Mouse (Mus musculus) c-Kit-negative CD71-positive TER-119-positive erythroid progenitor cells, embryonic 14.5 days (primary cell): ENCODE data around the gene Dynlt1b.
A peak's percentile ranks its signal among the peaks of the same experiment; 100 is the strongest.
"Not testable (repeated sequence)": the region's sequence is repeated elsewhere in the genome, so short reads cannot be mapped to it uniquely, and the experiment has no call there.

Source experiments
- DNase-seq: peaks from one replicate; pipeline ENCODE4 v3.0.0-alpha.2; 2013; ENCODE audit warnings: low read depth, low spot score

Gene Dynlt1b

DNA sequence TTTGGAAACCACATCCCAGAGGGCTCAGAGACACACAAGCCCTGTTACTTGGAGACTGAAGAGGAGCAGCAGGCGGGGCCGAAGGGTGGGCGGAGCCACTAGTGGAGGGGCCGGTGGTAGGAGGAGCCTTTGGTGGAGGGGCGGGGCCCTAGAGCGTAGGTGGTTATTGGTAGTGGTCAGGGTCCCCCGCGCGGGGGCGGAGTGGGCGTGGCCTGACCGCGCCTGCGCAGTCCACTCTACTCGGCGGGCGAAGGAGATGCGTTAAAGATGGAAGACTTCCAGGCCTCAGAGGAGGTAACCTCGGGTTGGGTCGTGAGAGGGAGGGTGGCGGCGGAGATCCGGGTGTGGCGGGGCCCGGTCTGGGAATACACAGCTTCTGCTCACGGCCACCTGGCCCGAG, at the start of gene Dynlt1b:
Gene Dynlt1b (plus strand): TSS at position 168 of the 400 bp plus-strand sequence.
- DNase-seq: peak; percentile 96

DNA sequence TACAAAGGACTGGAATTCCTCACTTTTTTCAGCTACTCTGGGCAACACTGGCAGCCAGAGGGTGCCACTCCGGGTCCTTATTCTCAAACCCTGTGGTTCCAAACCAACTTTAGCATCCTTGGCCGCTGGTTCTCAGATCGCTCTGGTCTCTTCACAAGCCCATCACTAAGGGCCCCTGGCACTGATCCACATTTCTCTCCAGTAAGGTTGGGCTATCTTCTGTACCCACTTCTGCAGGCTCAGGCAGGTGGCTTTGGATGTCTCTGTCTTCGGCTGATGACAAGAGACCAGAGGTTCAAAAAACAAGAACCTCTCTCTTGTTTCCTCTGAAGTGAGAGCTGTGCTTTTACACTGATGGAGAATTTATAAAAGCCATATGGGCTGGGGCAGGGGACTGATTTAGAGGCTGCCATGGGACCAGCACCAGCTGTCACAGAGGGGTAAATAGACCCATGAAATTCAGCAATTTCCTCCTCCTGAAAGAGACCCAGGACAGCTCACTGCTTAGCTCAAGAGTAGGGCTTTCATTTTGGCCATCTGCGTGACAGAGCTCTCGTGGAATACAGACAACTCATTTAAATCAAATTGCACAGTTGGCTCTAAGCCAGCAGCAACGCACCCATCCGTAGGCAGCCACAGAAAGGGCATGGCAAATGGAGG, 49.6 kb upstream of the Dynlt1b start:
- not testable (repeated sequence) for DNase-seq

DNA sequence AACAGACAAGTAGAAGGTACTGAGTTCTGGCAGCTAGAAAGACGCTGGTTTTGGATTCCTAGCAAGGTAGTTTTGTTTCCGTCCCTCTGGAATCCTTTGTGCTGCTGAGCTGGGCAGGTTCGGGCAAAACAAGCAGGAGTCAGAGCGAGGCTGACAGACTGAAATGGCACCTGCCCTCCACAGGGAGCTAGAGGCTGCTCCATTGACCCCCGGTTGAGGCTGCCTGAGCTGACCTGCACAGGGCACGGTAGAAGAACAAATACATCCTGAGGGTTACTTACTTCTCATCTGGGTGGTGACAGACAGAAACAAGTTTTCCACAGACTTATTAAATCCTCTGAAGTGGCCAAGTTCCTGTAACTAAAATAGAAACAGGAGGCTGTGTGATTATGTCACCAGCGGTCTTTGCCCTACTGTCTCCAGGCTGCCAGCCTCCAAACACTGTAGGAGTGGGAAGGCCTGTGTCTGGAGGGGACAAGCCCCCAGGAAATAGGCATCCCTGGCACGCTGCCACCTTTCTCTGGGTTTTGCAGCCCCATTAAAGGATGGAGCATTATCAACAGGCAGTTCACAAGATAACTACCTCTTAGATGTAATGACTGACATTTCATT, 48.7 kb upstream of the Dynlt1b start:
- DNase-seq: not testable (repeated sequence)

DNA sequence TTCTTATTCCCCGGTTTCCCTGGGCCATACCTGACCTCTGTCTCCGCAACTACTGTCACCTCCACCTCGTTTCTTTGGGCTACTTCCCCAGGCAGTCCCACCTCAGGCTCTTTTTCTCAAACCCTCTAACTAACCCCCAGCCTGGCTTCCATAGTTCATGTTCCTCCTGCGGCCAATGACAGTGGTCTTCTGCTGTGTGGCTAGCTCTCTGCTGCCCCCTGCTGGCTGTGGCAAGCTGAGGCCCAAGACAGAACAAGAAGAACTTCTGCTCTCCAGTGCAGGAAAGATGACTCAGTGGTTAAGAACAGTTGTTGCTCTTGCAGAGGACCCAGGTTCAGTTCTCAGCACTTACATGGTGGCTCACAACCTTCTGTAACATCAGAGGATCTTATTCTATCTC, 43.0 kb upstream of the Dynlt1b start:
- DNase-seq: not testable (repeated sequence)

DNA sequence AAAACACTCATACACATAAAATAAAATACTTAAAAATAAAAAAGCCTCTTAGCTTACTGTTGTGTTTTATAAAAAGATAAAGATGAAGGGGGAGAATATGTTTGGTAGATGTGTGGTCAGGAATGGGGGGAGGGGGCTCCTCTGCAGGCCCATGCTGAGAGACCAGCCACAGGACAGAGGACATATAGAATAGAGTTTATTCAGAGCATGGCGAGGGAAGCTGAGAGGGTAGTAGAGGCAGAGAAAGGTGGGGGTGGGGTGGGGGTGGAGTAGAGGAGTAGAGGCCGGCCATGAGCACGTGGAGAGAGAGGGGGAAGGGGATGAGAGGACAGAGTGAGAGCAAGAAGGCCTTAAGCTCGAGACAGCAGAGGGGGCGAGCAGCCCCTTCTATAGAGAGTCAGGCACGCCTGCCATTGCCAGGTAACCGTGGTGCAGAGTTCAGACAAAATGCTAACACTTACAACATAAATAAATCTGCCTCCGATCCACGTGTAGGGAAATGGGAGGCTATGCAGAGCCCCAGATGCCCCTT, 42.5 kb upstream of the Dynlt1b start:
- not testable (repeated sequence) for DNase-seq

DNA sequence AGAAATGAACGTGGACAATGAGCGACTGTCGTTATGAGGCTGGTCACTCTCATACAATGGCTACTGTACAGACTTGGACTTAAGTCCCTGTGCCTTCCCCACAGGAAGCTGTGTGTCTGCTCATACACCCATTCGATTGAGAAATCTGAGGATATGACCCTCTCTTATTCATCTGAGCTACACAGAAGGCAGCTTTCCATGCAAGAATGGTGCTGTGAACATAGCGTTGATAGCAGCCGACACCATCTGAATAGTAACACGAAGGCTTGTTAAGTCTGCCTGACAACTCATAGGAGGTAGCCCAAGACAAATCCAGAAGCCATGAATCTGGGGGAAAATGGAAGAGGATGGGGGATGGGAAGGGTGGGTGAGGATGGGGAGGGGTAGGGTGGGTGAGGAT, 40.4 kb upstream of the Dynlt1b start:
- DNase-seq: not testable (repeated sequence)

DNA sequence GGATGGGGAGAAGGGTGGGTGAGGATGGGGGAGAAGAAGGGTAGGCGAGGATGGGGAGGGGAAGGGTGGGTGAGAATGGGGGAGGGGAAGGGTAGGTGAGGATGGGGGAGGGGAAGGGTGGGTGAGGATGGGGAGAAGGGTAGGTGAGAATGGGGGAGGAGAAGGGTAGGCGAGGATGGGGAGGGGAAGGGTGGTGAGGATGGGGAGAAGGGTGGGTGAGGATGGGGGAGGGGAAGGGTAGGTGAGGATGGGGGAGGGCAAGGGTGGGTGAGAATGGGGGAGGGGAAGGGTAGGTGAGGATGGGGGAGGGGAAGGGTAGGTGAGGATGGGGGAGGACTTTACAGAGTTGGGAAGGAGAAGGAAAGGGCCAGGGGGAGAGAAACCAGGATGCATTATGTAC, 39.2 kb upstream of the Dynlt1b start:
- DNase-seq: not testable (repeated sequence)

DNA sequence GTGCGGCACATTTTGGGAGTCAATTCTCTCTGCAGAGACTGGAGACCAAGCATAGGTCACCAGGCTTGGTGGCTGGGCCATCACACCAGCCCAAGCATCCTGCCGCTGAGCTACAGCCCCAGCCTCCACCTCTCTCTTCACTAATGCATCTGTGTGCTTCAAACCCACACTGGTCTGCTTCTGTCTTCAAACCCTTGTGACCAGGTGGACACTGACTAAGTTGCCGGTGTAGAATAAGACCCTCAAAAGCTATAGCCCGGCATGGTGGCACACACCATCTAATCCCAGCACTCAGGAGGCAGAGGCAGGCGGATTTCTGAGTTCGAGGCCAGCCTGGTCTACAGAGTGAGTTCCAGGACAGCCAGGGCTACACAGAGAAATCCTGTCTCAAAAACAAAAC, 38.2 kb upstream of the Dynlt1b start:
- DNase-seq: not testable (repeated sequence)

DNA sequence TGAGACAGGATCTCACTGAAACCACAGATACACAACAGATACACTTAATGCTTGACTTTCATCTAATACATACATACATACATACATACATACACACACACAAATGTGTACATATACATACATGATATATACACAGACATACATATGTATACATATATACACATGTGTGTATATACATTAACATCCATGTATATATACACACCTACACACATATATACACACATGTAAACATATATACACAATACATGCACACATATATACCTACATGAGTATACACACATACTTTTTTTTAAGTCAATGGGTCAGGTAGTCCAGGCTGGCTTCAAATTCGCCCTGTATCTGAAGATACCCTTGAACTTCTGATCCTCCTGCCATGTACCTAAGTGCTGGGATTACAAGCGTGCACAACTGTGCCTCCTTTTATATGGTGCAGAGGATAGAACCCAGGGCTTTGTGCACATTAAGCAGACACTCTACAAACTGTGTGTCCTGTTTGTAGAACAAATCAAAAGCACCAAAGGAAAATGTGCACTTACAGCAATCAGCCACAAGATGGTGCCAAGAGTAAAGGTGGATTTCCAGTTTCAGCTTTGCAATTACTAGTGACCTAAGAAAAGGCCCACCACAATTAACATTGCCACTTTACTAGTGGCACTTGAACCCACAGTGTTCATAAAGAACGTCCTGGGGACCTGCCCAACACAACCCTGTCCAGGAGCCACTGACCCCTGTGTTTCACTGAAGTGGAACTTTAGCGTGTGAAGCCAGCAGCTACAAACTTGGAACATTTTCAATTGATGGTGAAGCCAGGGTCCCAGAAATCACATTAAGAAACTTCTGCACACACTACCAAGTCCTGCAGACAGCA, 37.2 kb upstream of the Dynlt1b start:
- not testable (repeated sequence) for DNase-seq

DNA sequence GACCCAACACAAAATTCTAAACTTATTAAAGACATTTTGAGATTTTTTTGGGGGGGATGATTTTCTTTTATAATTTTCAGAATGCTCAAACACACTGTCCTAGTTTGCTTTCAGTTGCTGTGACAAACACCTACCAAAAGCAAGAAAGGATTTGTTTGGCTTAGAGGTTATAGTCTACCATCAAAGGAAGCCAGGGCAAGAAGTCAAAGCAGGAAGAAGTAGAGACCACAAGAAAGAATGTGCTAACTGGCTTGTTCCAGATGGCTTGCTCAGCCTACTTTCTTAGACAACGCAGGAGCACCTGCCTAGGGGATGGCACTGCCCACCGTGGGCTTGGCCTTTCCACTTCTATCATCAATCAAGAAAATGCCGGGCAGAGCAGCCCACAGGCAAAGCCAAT, 31.8 kb upstream of the Dynlt1b start:
- DNase-seq: not testable (repeated sequence)

DNA sequence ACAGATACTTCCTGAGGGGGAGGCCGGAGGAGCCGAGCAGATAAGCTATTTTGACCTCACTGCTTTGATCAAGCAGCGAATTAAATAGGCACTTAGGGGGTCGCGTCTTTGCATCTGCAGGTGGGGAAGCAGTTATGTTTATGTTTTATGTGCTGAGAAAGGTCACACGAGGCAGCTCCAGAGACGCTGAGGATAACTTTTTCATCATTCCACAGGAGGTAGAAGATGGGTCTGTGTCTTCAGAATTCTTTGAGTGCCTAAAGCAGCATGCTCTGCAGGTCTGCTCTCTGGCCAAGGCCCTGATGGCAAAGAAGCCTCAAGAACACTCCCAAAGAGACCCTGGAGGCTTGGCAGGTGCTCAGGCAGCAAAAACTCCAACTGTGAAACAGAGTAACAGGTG, 31.1 kb upstream of the Dynlt1b start:
- not testable (repeated sequence) for DNase-seq

DNA sequence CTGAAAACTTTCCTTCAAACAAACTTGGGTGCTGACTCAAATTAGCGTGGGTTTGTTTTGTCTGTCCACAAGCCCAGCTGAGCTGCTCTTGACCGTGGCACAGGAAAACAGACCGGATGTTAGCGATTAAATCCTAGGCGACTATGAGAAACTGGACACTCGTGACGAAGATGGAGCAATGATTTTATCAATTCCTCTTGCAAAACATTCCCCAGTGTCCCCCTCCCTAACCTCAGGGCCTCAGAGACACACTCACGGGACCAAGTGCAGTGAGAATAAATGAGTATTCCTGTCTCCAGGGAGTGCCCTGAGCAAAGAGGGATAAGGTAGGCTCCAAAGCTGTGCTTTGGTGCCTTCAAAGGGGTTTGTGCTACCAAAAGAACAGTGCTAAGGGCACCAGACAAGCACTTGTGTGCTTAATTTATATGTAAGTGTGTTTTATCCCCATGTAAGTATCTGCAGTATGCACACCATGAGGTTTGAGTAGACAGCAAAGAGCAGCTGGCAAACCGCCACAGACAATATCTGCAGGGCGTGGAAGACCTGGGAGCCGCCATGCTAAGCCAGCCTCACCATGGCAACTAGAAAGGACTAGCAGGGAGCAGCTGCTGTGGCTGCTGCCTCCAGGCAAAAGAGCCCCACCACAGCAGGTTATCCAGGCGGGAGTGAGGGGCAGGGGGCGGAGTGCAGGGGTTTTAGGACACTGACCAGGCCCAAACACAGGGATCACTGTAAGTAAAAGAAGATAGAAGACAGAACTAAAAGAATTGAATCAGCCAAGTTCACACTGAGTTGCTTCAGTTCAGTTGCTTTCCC, 30.4 kb upstream of the Dynlt1b start:
- not testable (repeated sequence) for DNase-seq

DNA sequence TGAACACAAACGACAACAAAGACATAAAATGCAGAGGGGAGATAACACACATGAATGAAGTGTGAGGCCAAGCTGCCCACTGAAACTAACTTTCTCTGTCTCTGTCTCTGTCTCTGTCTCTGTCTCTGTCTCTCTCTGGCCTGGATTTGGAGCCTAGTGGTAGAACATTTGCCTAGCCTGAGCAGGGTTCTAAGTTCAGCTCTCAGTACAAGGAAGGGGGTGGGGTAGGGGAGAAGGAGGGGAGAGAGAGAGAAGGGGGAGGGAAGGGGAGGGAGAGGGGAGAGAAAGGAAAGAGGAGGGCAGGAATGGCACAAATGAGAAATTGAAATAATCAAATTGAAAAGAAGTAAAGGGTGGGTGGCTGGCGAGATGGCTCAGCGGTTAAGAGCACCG, 29.8 kb upstream of the Dynlt1b start:
- not testable (repeated sequence) for DNase-seq

DNA sequence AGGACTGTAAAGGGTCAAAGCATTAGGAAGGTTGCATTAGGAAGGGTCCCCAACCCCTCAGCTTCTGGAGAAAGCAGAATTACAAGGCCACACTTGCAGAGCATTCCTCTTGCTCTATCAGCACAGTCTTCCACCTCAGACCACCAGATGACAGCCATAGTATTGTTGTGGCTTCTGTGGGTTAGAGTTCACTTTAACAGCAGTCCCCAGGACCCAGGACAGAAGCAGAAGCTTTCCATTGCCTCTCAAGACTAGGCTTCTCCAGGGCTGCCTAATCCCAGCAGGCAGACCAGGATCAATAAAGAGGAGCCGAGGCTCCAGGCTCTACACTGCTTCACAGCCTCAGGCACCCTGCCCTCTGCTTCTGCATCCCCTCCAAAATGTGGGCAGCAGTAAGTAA, 25.4 kb upstream of the Dynlt1b start:
- DNase-seq: not testable (repeated sequence)

DNA sequence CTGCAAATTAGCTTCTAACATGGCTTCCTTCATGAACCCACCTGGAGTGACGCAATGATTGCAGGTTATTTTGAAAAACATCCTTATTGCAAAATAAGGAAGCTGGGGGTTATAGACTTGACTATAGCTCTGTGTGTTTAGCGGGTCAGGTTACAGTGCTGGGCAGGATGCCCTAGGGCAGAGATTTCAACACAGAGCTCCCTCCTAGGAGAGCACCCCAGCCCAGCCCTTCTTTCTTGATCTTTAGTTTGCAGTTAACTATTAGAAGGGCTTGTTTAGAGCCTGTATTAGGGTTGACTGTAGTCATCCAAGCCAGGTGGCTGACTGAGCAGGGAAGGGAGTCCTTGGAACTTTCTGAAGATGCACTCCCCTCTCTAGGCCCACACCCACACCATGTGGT, 22.9 kb upstream of the Dynlt1b start:
- DNase-seq: not testable (repeated sequence)

DNA sequence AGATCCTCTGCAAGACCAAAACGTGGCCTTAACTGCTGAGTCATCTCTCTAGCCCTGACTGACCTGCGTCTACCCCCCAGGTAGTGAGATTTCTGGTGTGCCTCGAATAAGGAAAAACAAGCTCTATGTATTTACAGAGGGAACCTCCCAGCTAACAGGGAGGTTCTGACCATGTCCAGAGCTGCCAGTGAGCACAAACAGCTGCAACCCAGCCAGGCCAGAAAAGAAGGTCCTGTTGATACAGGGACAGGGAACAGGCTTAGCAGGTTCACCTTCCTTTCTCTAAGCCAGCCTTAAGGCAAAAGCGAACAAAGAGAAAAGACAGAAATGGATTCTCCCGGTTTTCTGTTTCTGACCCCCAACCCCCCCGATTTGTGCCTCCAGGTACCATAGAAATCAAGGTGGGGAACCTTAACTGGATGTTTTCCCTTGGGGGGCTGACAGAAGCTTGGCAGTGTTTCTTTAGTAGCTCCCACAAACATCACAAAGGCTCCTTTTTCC, 19.1 kb upstream of the Dynlt1b start:
- DNase-seq: not testable (repeated sequence)

DNA sequence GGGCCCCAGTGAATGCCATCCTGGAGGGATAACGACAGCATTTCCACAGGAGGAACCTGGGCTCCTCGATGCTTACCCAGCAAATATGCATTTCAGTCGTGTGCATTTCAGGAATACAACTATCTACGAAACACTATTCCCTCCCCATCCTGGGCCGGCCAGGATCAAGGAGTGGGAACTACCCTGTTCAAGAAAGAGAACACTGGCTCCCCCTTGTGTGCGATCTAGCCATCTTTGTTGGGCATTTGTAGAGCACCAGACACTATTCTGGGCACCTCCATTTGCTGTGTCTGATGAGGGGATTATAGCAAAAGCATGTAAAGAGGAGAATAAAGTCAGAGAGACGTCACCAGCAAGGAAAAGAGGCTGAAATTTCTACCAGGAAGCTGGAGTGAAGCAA, 12.8 kb upstream of the Dynlt1b start:
- DNase-seq: not testable (repeated sequence)

DNA sequence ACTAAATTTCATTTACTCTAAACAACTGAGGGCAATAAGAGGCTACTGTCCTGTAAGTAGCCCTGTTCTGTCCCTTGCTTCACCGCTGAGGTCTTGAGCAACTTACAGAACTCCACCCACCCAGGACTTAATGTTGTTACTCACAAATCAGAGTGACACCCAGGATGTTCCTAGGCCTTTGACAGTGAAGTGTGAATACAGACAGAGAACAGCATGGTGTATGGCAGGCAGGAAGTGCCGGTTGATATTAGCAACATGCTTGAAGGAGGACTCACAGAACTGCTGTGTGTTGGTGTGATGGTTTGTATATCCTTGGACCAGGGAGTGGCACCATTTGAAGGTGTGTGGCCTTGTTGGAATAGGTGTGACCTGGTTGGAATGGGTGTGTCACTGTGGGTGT, 9.4 kb upstream of the Dynlt1b start:
- DNase-seq: not testable (repeated sequence)

DNA sequence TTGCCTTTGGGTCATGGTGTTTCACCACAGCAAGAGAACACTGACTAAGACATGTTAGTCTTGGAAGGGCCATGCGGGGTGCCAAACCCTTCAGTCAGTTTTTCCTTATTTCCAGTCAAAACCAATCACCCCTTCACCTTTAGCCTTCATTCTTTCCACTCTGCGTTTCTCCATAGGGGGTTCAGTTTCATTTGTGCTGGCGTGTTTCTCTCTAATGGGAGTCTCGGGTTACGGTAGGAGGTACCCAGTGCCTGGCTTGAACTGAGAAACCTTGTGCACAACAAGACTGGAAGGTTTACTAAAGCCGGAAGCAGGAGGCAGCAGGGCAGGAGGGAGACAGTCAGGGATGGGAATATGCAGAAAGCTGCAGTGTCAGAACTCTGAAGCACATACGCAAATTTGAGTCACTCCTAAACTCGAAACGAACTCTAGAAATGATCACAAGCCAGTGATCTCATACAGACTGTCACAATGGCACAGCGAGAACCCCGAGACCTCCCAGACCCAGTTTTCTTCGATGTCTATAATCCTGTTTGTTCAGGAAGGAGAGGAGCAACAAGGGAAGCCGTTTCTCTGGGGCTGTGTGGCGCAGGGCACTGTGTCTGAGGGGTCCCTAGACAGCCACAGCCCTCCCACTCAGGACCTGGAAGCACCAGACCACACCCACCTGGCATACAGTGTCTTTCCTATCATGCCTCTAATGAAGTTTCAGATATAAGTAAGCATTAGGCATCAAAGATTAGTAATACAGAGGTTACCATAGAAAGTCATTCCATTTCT, 8.2 kb upstream of the Dynlt1b start:
- not testable (repeated sequence) for DNase-seq

DNA sequence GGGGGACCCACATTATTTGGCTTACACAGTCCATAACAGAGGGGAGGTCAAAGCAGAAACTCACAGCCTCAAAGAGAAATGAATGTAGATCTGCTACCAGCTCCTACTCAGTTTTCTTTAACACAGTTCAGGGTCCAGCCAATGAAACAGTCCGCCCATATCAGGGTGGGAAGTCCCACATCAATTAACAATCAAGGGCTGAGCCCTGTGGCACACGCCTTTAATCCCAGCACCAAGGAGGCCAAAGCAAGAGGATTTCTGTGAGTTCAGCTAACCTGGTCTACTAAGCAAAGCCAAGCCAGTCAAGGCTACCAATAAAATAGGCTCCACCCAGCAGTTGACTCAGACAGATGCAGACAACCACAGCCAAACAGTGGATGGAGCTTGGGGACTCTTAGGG, 7.5 kb upstream of the Dynlt1b start:
- not testable (repeated sequence) for DNase-seq
